Mouse (Mus musculus): Measurements from ENCODE around the gene Nrxn3.

DNA sequence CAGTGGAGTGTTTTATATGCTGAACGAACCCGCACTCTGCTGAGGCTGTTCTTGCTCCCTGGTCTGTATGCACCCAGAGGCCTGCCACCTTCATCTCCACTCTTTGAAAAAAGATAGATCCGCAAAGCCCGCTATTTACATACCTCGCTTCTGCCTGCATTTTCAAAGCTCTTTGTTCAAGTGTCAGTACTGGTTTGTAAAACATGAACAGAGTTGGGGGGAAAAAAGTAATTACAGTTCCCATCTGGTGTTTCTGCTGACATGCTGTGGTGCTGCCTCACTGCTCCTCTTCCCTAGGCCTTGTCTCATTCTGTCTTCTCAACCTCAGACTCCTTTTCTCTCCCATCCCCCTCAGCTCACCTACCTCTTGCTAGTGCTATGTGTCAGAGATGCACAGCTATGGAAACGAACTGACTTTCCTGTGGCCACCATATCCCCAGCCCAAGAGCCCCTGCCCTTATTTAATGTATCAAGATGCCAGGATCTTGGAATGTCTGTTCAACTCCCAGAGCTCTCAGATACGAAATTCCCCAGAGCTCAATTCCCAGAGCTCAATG, 387.2 kb downstream of the Nrxn3 start:
- TF ChIP-seq CTCF (IDR thresholded peaks at IDR 0.05; ENCODE audit: low read depth) = no peak
- TF ChIP-seq EP300 (IDR thresholded peaks at IDR 0.05; ENCODE audit: low read depth) = no peak

All from liver, postnatal 0 days (tissue).